Mouse (Mus musculus) cortical plate, adult 2 months (tissue): ENCODE data around the gene Naa20. TPM values are rescaled to one million over a fixed set of nuclear protein-coding genes. Genes with fewer than 3 reads are reported as not detected.

ENCODE experiments used
- H3K27ac ChIP-seq: fragments of 200-500 bp; 2 replicates; pipeline ENCODE4 v1.5.1; 2012; ENCODE audit warnings: low read length, control low read depth, inconsistent platforms; ENCODE audit not compliant: insufficient read depth
- H3K4me1 ChIP-seq: fragments of 200-500 bp; 2 replicates; pipeline ENCODE4 v1.6.1; 2011; ENCODE audit warnings: low read length; ENCODE audit not compliant: control insufficient read depth, insufficient read depth
- H3K4me3 ChIP-seq: fragments of 200-500 bp; 2 replicates; pipeline ENCODE4 v1.5.1; 2011; ENCODE audit warnings: mild to moderate bottlenecking, low read length, control low read depth; ENCODE audit not compliant: insufficient read depth
- CTCF ChIP-seq: fragments of 200-500 bp; IDR thresholded peaks from 2 replicates; pipeline ENCODE4 v1.5.1; 2011; ENCODE audit warnings: mild to moderate bottlenecking, control low read depth, low read length; ENCODE audit not compliant: insufficient read depth; ENCODE audit errors: extremely low read depth
- POLR2A ChIP-seq: fragments of 200-500 bp; IDR thresholded peaks from 2 replicates; pipeline ENCODE4 v1.6.1; 2011; ENCODE audit warnings: mild to moderate bottlenecking, low read length, control low read depth; ENCODE audit not compliant: insufficient read depth; ENCODE audit errors: extremely low read depth
- polyA plus RNA-seq: library from polyadenylated mRNA; depleted of rRNA; stranded (reverse); fragments of >200 nt; gene quantifications from 2 replicates; pipeline ENCODE4 v1.2.3, GENCODE M21; 2012

Gene Naa20
- polyA plus RNA-seq, 1 experiment, result 78.1 TPM

GRCm38 (mm10) chr2:145866695-145867449 is 35.0 kb upstream of the Naa20 start:
- Histone ChIP-seq H3K27ac (no peak overlapping the region), H3K4me3 (no peak overlapping the region), H3K4me1 (peaks cover 3% of the 10 kb centered on the region; the same call in 1 of the 2 replicates)
- TF ChIP-seq POLR2A (no peak), CTCF (no peak)

- TF ChIP-seq POLR2A (no peak), CTCF (no peak)
- peak overlapping the region; percentile 55; the same call in 1 of the 2 replicates for H3K27ac ChIP-seq
- peaks cover 3% of the 10 kb centered on the region; the same call in 1 of the 2 replicates for H3K4me1 ChIP-seq
- H3K4me3 ChIP-seq, result no peak overlapping the region
Observed at GRCm38 (mm10) chr2:145871308-145871707, 30.6 kb upstream of the Naa20 start.

- no peak overlapping the region for H3K27ac ChIP-seq
- H3K4me3 ChIP-seq, result no peak overlapping the region
- peaks cover 3% of the 10 kb centered on the region; the same call in 1 of the 2 replicates for H3K4me1 ChIP-seq
- no peak for TF ChIP-seq CTCF
- TF ChIP-seq POLR2A, result no peak
Observed at GRCm38 (mm10) chr2:145872099-145872498, 29.8 kb upstream of the Naa20 start.

- H3K4me3 ChIP-seq, result no peak overlapping the region
- TF ChIP-seq POLR2A (no peak), CTCF (no peak)
- H3K27ac ChIP-seq, result no peak overlapping the region
- peaks cover 3% of the 10 kb centered on the region; the same call in 1 of the 2 replicates for H3K4me1 ChIP-seq
Observed at GRCm38 (mm10) chr2:145873953-145874352, 27.9 kb upstream of the Naa20 start.

GRCm38 (mm10) chr2:145874879-145875482 is 26.9 kb upstream of the Naa20 start:
- Histone ChIP-seq H3K4me3 (no peak overlapping the region), H3K27ac (no peak overlapping the region), H3K4me1 (peaks cover 3% of the 10 kb centered on the region; the same call in 1 of the 2 replicates)
- TF ChIP-seq CTCF, result no peak
- TF ChIP-seq POLR2A, result no peak

- Histone ChIP-seq H3K4me1 (no peaks in the 10 kb centered on the region), H3K27ac (no peak overlapping the region), H3K4me3 (no peak overlapping the region)
- no peak for TF ChIP-seq CTCF
- no peak for TF ChIP-seq POLR2A
Observed at GRCm38 (mm10) chr2:145877191-145877590, 24.7 kb upstream of the Naa20 start.

GRCm38 (mm10) chr2:145880887-145881747 is 20.8 kb upstream of the Naa20 start:
- no peak overlapping the region for H3K27ac ChIP-seq
- no peak overlapping the region for H3K4me3 ChIP-seq
- TF ChIP-seq POLR2A, result no peak
- TF ChIP-seq CTCF, result no peak
- H3K4me1 ChIP-seq, result peaks cover 6% of the 10 kb centered on the region

- H3K4me3 ChIP-seq, result no peak overlapping the region
- peaks cover 6% of the 10 kb centered on the region for H3K4me1 ChIP-seq
- TF ChIP-seq CTCF (no peak), POLR2A (no peak)
- H3K27ac ChIP-seq, result no peak overlapping the region
Observed at GRCm38 (mm10) chr2:145881932-145882331, 20.0 kb upstream of the Naa20 start.

GRCm38 (mm10) chr2:145882398-145882797 is 19.5 kb upstream of the Naa20 start:
- Histone ChIP-seq H3K4me3 (no peak overlapping the region), H3K4me1 (peaks cover 6% of the 10 kb centered on the region), H3K27ac (no peak overlapping the region)
- TF ChIP-seq CTCF (peak; percentile 44; the same call in 1 of the 2 replicates), POLR2A (no peak)
